Mouse (Mus musculus): ENCODE results near the gene Syt1. TPM values are rescaled to one million over a fixed set of nuclear protein-coding genes. Genes with fewer than 3 reads are reported as not detected.

The Syt1 gene
- polyA plus RNA-seq, 1 experiment from 2014 or later = 109 TPM

DNA sequence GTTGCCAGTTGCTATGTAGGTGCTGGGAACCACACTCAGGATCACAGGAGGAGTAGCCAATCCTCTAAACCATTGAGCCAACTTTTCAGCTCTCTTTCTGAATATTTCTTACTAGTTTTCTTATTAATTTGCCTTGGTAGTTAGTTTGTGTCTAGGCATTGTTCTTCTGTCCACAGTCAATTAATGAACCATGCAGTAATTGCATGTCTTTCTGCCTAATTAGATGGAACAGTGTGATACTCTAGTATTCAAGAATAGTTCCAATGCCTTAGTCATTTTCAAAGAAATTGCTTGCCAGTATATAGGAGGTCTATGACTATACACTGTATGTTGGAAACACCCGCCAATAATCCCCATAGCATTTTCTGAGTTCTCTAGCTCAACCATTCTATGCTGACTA lies 118.3 kb downstream of the Syt1 start:
- no peak overlapping the region for H3K27ac ChIP-seq (ENCODE audit: low read length)
- H3K9me3 ChIP-seq (ENCODE audit: control insufficient read depth, low read length) = no peaks in the 10 kb centered on the region
- H3K9ac ChIP-seq (replicated peaks; ENCODE audit: low read depth, low read length) = no peak overlapping the region
- 62% methylated on average over 1 of the region's 1 CpGs for WGBS
- H3K4me1 ChIP-seq (replicated peaks; ENCODE audit: control insufficient read depth, insufficient read depth, low read length) = no peaks in the 10 kb centered on the region
- H3K36me3 ChIP-seq (ENCODE audit: control insufficient read depth, insufficient read depth) = no peaks in the 10 kb centered on the region
- no peak overlapping the region for H3K4me3 ChIP-seq (replicated peaks; ENCODE audit: low read length)
- ATAC-seq = no peak
- no peaks in the 10 kb centered on the region for H3K27me3 ChIP-seq (replicated peaks; ENCODE audit: control insufficient read depth, insufficient read depth, low read length)
- H3K4me2 ChIP-seq (ENCODE audit: low read length) = no peak overlapping the region

- no peak for ATAC-seq
- H3K4me2 ChIP-seq (ENCODE audit: low read length) = no peak overlapping the region
- no peak overlapping the region for H3K4me3 ChIP-seq (replicated peaks; ENCODE audit: low read length)
- no peak overlapping the region for H3K9ac ChIP-seq (replicated peaks; ENCODE audit: low read depth, low read length)
- no peak overlapping the region for H3K27ac ChIP-seq (ENCODE audit: low read length)
- no peaks in the 10 kb centered on the region for H3K27me3 ChIP-seq (replicated peaks; ENCODE audit: control insufficient read depth, insufficient read depth, low read length)
- H3K4me1 ChIP-seq (replicated peaks; ENCODE audit: control insufficient read depth, insufficient read depth, low read length) = no peaks in the 10 kb centered on the region
- no peaks in the 10 kb centered on the region for H3K36me3 ChIP-seq (ENCODE audit: control insufficient read depth, insufficient read depth)
- H3K9me3 ChIP-seq (ENCODE audit: control insufficient read depth, low read length) = no peaks in the 10 kb centered on the region
- 77% methylated on average over 4 of the region's 4 CpGs for WGBS
These were observed 121.7 kb downstream of the Syt1 start for GRCm38 (mm10) chr10:108889084-108889483.

- no peak overlapping the region for H3K4me2 ChIP-seq (ENCODE audit: low read length)
- H3K4me3 ChIP-seq (replicated peaks; ENCODE audit: low read length) = no peak overlapping the region
- H3K36me3 ChIP-seq (ENCODE audit: control insufficient read depth, insufficient read depth) = no peaks in the 10 kb centered on the region
- ATAC-seq = no peak
- H3K9me3 ChIP-seq (ENCODE audit: control insufficient read depth, low read length) = no peaks in the 10 kb centered on the region
- H3K4me1 ChIP-seq (replicated peaks; ENCODE audit: control insufficient read depth, insufficient read depth, low read length) = no peaks in the 10 kb centered on the region
- no peak overlapping the region for H3K27ac ChIP-seq (ENCODE audit: low read length)
- H3K27me3 ChIP-seq (replicated peaks; ENCODE audit: control insufficient read depth, insufficient read depth, low read length) = no peaks in the 10 kb centered on the region
- H3K9ac ChIP-seq (replicated peaks; ENCODE audit: low read depth, low read length) = no peak overlapping the region
These were observed 124.0 kb downstream of the Syt1 start for GRCm38 (mm10) chr10:108886781-108887180.

DNA sequence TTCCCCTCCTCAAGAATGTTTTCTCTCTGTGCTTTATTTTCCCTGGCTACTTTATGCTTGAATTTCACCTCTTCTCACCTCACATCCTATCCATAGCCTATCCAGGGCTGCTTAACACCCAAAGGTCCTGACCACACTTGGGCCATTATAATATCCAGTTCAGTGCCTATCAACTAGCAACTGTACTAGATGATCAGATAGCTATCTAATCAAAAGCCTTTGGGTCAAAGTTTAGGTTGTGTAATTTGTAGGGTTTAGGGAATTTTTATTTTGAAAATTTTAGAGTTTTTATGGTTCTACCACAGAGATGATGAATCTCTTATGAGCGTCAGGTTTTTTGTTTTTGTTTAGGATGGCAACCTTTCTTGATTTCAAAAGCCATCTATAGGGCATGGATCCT lies 125.0 kb downstream of the Syt1 start:
- 93% methylated on average over 1 of the region's 1 CpGs for WGBS
- no peak overlapping the region for H3K4me2 ChIP-seq (ENCODE audit: low read length)
- ATAC-seq = no peak

GRCm38 (mm10) chr10:108884520-108884919 lies 126.3 kb downstream of the Syt1 start:
- H3K9ac ChIP-seq (replicated peaks; ENCODE audit: low read depth, low read length) = no peak overlapping the region
- H3K4me3 ChIP-seq (replicated peaks; ENCODE audit: low read length) = no peak overlapping the region
- WGBS = 52% methylated on average over 1 of the region's 1 CpGs
- H3K36me3 ChIP-seq (ENCODE audit: control insufficient read depth, insufficient read depth) = no peaks in the 10 kb centered on the region
- H3K4me2 ChIP-seq (ENCODE audit: low read length) = no peak overlapping the region
- H3K27ac ChIP-seq (ENCODE audit: low read length) = no peak overlapping the region
- no peaks in the 10 kb centered on the region for H3K9me3 ChIP-seq (ENCODE audit: control insufficient read depth, low read length)
- no peak for ATAC-seq
- H3K27me3 ChIP-seq (replicated peaks; ENCODE audit: control insufficient read depth, insufficient read depth, low read length) = no peaks in the 10 kb centered on the region
- no peaks in the 10 kb centered on the region for H3K4me1 ChIP-seq (replicated peaks; ENCODE audit: control insufficient read depth, insufficient read depth, low read length)

More for the DNA sequence above, 125.0 kb downstream of the Syt1 start:
- H3K9me3 ChIP-seq (ENCODE audit: control insufficient read depth, low read length) = no peaks in the 10 kb centered on the region
- no peak overlapping the region for H3K4me3 ChIP-seq (replicated peaks; ENCODE audit: low read length)
- H3K27me3 ChIP-seq (replicated peaks; ENCODE audit: control insufficient read depth, insufficient read depth, low read length) = no peaks in the 10 kb centered on the region
- H3K4me1 ChIP-seq (replicated peaks; ENCODE audit: control insufficient read depth, insufficient read depth, low read length) = no peaks in the 10 kb centered on the region
- H3K27ac ChIP-seq (ENCODE audit: low read length) = no peak overlapping the region
- H3K36me3 ChIP-seq (ENCODE audit: control insufficient read depth, insufficient read depth) = no peaks in the 10 kb centered on the region
- H3K9ac ChIP-seq (replicated peaks; ENCODE audit: low read depth, low read length) = no peak overlapping the region

DNA sequence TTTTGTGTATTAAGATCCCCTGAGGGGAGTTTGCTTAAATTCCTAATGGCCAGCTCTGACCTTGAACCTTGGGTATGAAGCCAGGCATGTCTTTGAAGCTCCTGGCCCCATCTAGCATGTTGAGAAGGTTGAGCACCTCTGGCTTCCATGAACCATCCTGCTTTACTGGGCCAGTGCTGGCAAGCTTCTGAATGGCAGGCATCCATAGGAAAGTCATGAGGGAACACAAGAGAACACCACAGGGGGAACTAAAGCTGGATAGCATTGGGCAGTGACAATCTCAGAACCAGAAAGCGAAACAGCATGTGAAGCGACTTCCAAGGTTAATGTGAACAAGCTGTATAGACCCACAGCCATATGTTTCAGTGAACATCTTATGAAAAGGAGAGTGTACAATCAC lies 130.4 kb downstream of the Syt1 start:
- Histone ChIP-seq H3K4me3 (replicated peaks; ENCODE audit: low read length) (no peak overlapping the region), H3K27ac (ENCODE audit: low read length) (no peak overlapping the region), H3K4me2 (ENCODE audit: low read length) (no peak overlapping the region), H3K9me3 (ENCODE audit: control insufficient read depth, low read length) (no peaks in the 10 kb centered on the region), H3K27me3 (replicated peaks; ENCODE audit: control insufficient read depth, insufficient read depth, low read length) (no peaks in the 10 kb centered on the region), H3K4me1 (replicated peaks; ENCODE audit: control insufficient read depth, insufficient read depth, low read length) (no peaks in the 10 kb centered on the region), H3K9ac (replicated peaks; ENCODE audit: low read depth, low read length) (no peak overlapping the region), H3K36me3 (ENCODE audit: control insufficient read depth, insufficient read depth) (no peaks in the 10 kb centered on the region)
- ATAC-seq = no peak
- WGBS = 86% methylated on average over 2 of the region's 2 CpGs

GRCm38 (mm10) chr10:108875730-108876129 lies 135.1 kb downstream of the Syt1 start:
- no peak overlapping the region for H3K4me3 ChIP-seq (replicated peaks; ENCODE audit: low read length)
- H3K27me3 ChIP-seq (replicated peaks; ENCODE audit: control insufficient read depth, insufficient read depth, low read length) = no peaks in the 10 kb centered on the region
- WGBS = 96% methylated on average over 5 of the region's 5 CpGs
- no peak overlapping the region for H3K9ac ChIP-seq (replicated peaks; ENCODE audit: low read depth, low read length)
- no peaks in the 10 kb centered on the region for H3K9me3 ChIP-seq (ENCODE audit: control insufficient read depth, low read length)
- H3K4me1 ChIP-seq (replicated peaks; ENCODE audit: control insufficient read depth, insufficient read depth, low read length) = peaks cover 4% of the 10 kb centered on the region; the same call in 1 of the 2 replicates
- no peak for ATAC-seq
- H3K27ac ChIP-seq (ENCODE audit: low read length) = no peak overlapping the region
- no peaks in the 10 kb centered on the region for H3K36me3 ChIP-seq (ENCODE audit: control insufficient read depth, insufficient read depth)
- no peak overlapping the region for H3K4me2 ChIP-seq (ENCODE audit: low read length)

- H3K4me3 ChIP-seq (replicated peaks; ENCODE audit: low read length) = no peak overlapping the region
- WGBS = 63% methylated on average over 4 of the region's 4 CpGs
- H3K9me3 ChIP-seq (ENCODE audit: control insufficient read depth, low read length) = no peaks in the 10 kb centered on the region
- H3K4me2 ChIP-seq (ENCODE audit: low read length) = no peak overlapping the region
- no peaks in the 10 kb centered on the region for H3K36me3 ChIP-seq (ENCODE audit: control insufficient read depth, insufficient read depth)
- H3K27ac ChIP-seq (ENCODE audit: low read length) = no peak overlapping the region
- ATAC-seq = no peak
- H3K9ac ChIP-seq (replicated peaks; ENCODE audit: low read depth, low read length) = no peak overlapping the region
- peaks cover 5% of the 10 kb centered on the region; the same call in 1 of the 2 replicates for H3K4me1 ChIP-seq (replicated peaks; ENCODE audit: control insufficient read depth, insufficient read depth, low read length)
- H3K27me3 ChIP-seq (replicated peaks; ENCODE audit: control insufficient read depth, insufficient read depth, low read length) = no peaks in the 10 kb centered on the region
These were observed 136.1 kb downstream of the Syt1 start for GRCm38 (mm10) chr10:108874687-108875086.

DNA sequence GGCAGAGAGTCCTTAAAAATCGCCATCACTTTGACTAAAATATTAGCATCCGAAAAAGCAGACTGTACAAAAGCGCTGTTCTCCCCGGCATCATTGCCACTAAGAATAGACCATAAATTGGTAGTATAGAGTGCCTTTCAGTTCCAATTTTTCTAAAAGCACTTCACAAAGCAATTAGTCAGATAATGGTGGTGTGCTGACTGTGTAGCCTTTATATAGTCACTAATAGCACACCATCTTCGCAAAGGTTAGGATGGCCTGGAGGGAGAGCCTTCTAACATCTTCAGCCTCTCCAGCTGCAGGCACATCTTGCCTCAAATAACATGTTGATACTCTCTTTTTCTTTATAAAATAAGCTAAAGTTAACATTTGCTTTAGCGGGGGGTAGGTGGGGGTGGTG lies 138.4 kb downstream of the Syt1 start:
- H3K4me2 ChIP-seq (ENCODE audit: low read length) = no peak overlapping the region
- peaks cover 5% of the 10 kb centered on the region; the same call in 1 of the 2 replicates for H3K4me1 ChIP-seq (replicated peaks; ENCODE audit: control insufficient read depth, insufficient read depth, low read length)
- peak overlapping the region; percentile 12; the same call in 1 of the 2 replicates for H3K27ac ChIP-seq (ENCODE audit: low read length)
- H3K9ac ChIP-seq (replicated peaks; ENCODE audit: low read depth, low read length) = no peak overlapping the region
- H3K9me3 ChIP-seq (ENCODE audit: control insufficient read depth, low read length) = no peaks in the 10 kb centered on the region
- H3K36me3 ChIP-seq (ENCODE audit: control insufficient read depth, insufficient read depth) = no peaks in the 10 kb centered on the region
- ATAC-seq = peak; percentile 22; the same call in 1 of the 2 replicates
- no peak overlapping the region for H3K4me3 ChIP-seq (replicated peaks; ENCODE audit: low read length)
- no peaks in the 10 kb centered on the region for H3K27me3 ChIP-seq (replicated peaks; ENCODE audit: control insufficient read depth, insufficient read depth, low read length)
- 57% methylated on average over 6 of the region's 6 CpGs for WGBS

- Histone ChIP-seq H3K4me2 (ENCODE audit: low read length) (no peak overlapping the region), H3K36me3 (ENCODE audit: control insufficient read depth, insufficient read depth) (no peaks in the 10 kb centered on the region), H3K9me3 (ENCODE audit: control insufficient read depth, low read length) (no peaks in the 10 kb centered on the region), H3K27me3 (replicated peaks; ENCODE audit: control insufficient read depth, insufficient read depth, low read length) (no peaks in the 10 kb centered on the region), H3K4me3 (replicated peaks; ENCODE audit: low read length) (no peak overlapping the region), H3K27ac (ENCODE audit: low read length) (no peak overlapping the region), H3K9ac (replicated peaks; ENCODE audit: low read depth, low read length) (no peak overlapping the region), H3K4me1 (replicated peaks; ENCODE audit: control insufficient read depth, insufficient read depth, low read length) (peaks cover 7% of the 10 kb centered on the region; the same call in 1 of the 2 replicates)
- 40% methylated on average over 4 of the region's 4 CpGs for WGBS
- ATAC-seq = peak; percentile 48; the same call in 1 of the 2 replicates
These were observed 140.2 kb downstream of the Syt1 start for GRCm38 (mm10) chr10:108870586-108870985.

Measured in forebrain, embryonic 16.5 days (tissue).